Mouse (Mus musculus): Measurements from ENCODE around the gene Usp31. TPM values are rescaled to one million over a fixed set of nuclear protein-coding genes. Genes with fewer than 3 reads are reported as not detected.

The Usp31 gene
- polyA plus RNA-seq (2015; fragmentation: Nextera tagmentation; extraction: Ambion mirVana): 3.0 and 3.1 TPM in 2 replicates

GRCm38 (mm10) chr7:121707073-121707667 lies at the start of gene Usp31:
Gene Usp31 (minus strand): TSS chr7:121707253.
- peak within 1 kb of the TSS; percentile 85 for H3K27ac ChIP-seq
- ATAC-seq: peak; percentile 100
- no peaks in the 10 kb centered on the region for H3K27me3 ChIP-seq
- H3K9me3 ChIP-seq (replicated peaks): no peaks in the 10 kb centered on the region
- under 1% methylated on average over 40 of the region's 82 CpGs for WGBS
- H3K4me1 ChIP-seq: peaks cover 40% of the 10 kb centered on the region
- peak within 1 kb of the TSS; percentile 96 for H3K4me2 ChIP-seq
- no peaks in the 10 kb centered on the region for H3K36me3 ChIP-seq (ENCODE audit: poor library complexity, severe bottlenecking)
- H3K9ac ChIP-seq: peak within 1 kb of the TSS; percentile 84
- H3K4me3 ChIP-seq: peak within 1 kb of the TSS; percentile 87

- H3K27me3 ChIP-seq: no peaks in the 10 kb centered on the region
- H3K27ac ChIP-seq: no peak overlapping the region
- 77% methylated on average over 8 of the region's 8 CpGs for WGBS
- no peaks in the 10 kb centered on the region for H3K4me1 ChIP-seq
- no peak overlapping the region for H3K9ac ChIP-seq
- no peaks in the 10 kb centered on the region for H3K36me3 ChIP-seq (ENCODE audit: poor library complexity, severe bottlenecking)
- H3K9me3 ChIP-seq (replicated peaks): no peaks in the 10 kb centered on the region
- H3K4me3 ChIP-seq: no peak overlapping the region
- no peak overlapping the region for H3K4me2 ChIP-seq
- no peak for ATAC-seq
Measured at GRCm38 (mm10) chr7:121754748-121755147, 47.7 kb upstream of the Usp31 start.

- Histone ChIP-seq H3K9me3 (replicated peaks) (no peaks in the 10 kb centered on the region), H3K36me3 (ENCODE audit: poor library complexity, severe bottlenecking) (no peaks in the 10 kb centered on the region), H3K27ac (no peak overlapping the region), H3K4me3 (no peak overlapping the region), H3K27me3 (no peaks in the 10 kb centered on the region), H3K4me2 (no peak overlapping the region), H3K9ac (no peak overlapping the region), H3K4me1 (no peaks in the 10 kb centered on the region)
- WGBS: 86% methylated on average over 5 of the region's 5 CpGs
- ATAC-seq: no peak
Measured at GRCm38 (mm10) chr7:121750244-121750643, 43.2 kb upstream of the Usp31 start.

GRCm38 (mm10) chr7:121737511-121738415 lies 30.7 kb upstream of the Usp31 start:
- ATAC-seq: no peak
- no peaks in the 10 kb centered on the region for H3K9me3 ChIP-seq (replicated peaks)
- 77% methylated on average over 29 of the region's 29 CpGs for WGBS
- no peak overlapping the region for H3K4me2 ChIP-seq
- H3K4me3 ChIP-seq: no peak overlapping the region
- no peaks in the 10 kb centered on the region for H3K36me3 ChIP-seq (ENCODE audit: poor library complexity, severe bottlenecking)
- H3K9ac ChIP-seq: no peak overlapping the region
- peaks cover 10% of the 10 kb centered on the region for H3K4me1 ChIP-seq
- H3K27ac ChIP-seq: no peak overlapping the region
- H3K27me3 ChIP-seq: peaks cover 32% of the 10 kb centered on the region

- WGBS: 2% methylated on average over 38 of the region's 38 CpGs
- peak; percentile 94 for ATAC-seq
Measured at GRCm38 (mm10) chr7:121734171-121734831, 27.2 kb upstream of the Usp31 start, which contains the start of gene Scnn1g. Gene Scnn1g (plus strand): TSS chr7:121734479.

GRCm38 (mm10) chr7:121730225-121730624 lies 23.2 kb upstream of the Usp31 start:
- WGBS: 20% methylated on average over 5 of the region's 5 CpGs
- H3K9me3 ChIP-seq (replicated peaks): no peaks in the 10 kb centered on the region
- no peak overlapping the region for H3K9ac ChIP-seq
- H3K27ac ChIP-seq: no peak overlapping the region
- ATAC-seq: no peak
- H3K27me3 ChIP-seq: peaks cover 23% of the 10 kb centered on the region
- no peak overlapping the region for H3K4me3 ChIP-seq
- H3K4me1 ChIP-seq: peaks cover 10% of the 10 kb centered on the region
- no peaks in the 10 kb centered on the region for H3K36me3 ChIP-seq (ENCODE audit: poor library complexity, severe bottlenecking)
- no peak overlapping the region for H3K4me2 ChIP-seq

More at GRCm38 (mm10) chr7:121734171-121734831, 27.2 kb upstream of the Usp31 start, which contains the start of gene Scnn1g:
- Histone ChIP-seq H3K27ac (no peak within 1 kb of the TSS), H3K4me3 (peak within 1 kb of the TSS; percentile 36), H3K4me1 (peaks cover 10% of the 10 kb centered on the region), H3K9me3 (replicated peaks) (no peaks in the 10 kb centered on the region), H3K27me3 (peaks cover 32% of the 10 kb centered on the region), H3K9ac (0 out of 2 replicates have a peak within 1 kb of the TSS, but pooled peaks have one; percentile 30), H3K36me3 (ENCODE audit: poor library complexity, severe bottlenecking) (no peaks in the 10 kb centered on the region), H3K4me2 (peak within 1 kb of the TSS; percentile 74)

GRCm38 (mm10) chr7:121717031-121717430 lies 10.0 kb upstream of the Usp31 start:
- H3K27ac ChIP-seq: no peak overlapping the region
- no peak for ATAC-seq
- WGBS: 74% methylated on average over 7 of the region's 7 CpGs
- no peaks in the 10 kb centered on the region for H3K4me1 ChIP-seq
- H3K4me2 ChIP-seq: no peak overlapping the region
- no peak overlapping the region for H3K9ac ChIP-seq
- H3K36me3 ChIP-seq (ENCODE audit: poor library complexity, severe bottlenecking): no peaks in the 10 kb centered on the region
- no peaks in the 10 kb centered on the region for H3K9me3 ChIP-seq (replicated peaks)
- no peaks in the 10 kb centered on the region for H3K27me3 ChIP-seq
- no peak overlapping the region for H3K4me3 ChIP-seq

GRCm38 (mm10) chr7:121711171-121711570 lies 4.1 kb upstream of the Usp31 start:
- Histone ChIP-seq H3K36me3 (ENCODE audit: poor library complexity, severe bottlenecking) (no peaks in the 10 kb centered on the region), H3K4me2 (no peak overlapping the region), H3K27me3 (no peaks in the 10 kb centered on the region), H3K9ac (no peak overlapping the region), H3K4me1 (peaks cover 8% of the 10 kb centered on the region), H3K4me3 (no peak overlapping the region), H3K9me3 (replicated peaks) (no peaks in the 10 kb centered on the region), H3K27ac (no peak overlapping the region)
- WGBS: 38% methylated on average over 2 of the region's 2 CpGs
- ATAC-seq: no peak

- peaks cover 45% of the 10 kb centered on the region for H3K4me1 ChIP-seq
- ATAC-seq: peak; percentile 28
- H3K9ac ChIP-seq: peak overlapping the region; percentile 84
Measured at GRCm38 (mm10) chr7:121706411-121707072, 511 bp downstream of the Usp31 start.

GRCm38 (mm10) chr7:121705051-121705450 lies 2.0 kb downstream of the Usp31 start:
- 88% methylated on average over 2 of the region's 2 CpGs for WGBS
- no peak for ATAC-seq
- Histone ChIP-seq H3K4me3 (peak overlapping the region; percentile 7; the same call in 1 of the 2 replicates), H3K9me3 (replicated peaks) (no peaks in the 10 kb centered on the region), H3K36me3 (ENCODE audit: poor library complexity, severe bottlenecking) (no peaks in the 10 kb centered on the region), H3K4me2 (peak overlapping the region; percentile 96), H3K27ac (no peak overlapping the region), H3K9ac (peak overlapping the region; percentile 12; the same call in 1 of the 2 replicates), H3K27me3 (no peaks in the 10 kb centered on the region), H3K4me1 (peaks cover 51% of the 10 kb centered on the region)

More at GRCm38 (mm10) chr7:121706411-121707072, 511 bp downstream of the Usp31 start:
- Histone ChIP-seq H3K4me3 (peak overlapping the region; percentile 87), H3K9me3 (replicated peaks) (no peaks in the 10 kb centered on the region), H3K27me3 (no peaks in the 10 kb centered on the region), H3K36me3 (ENCODE audit: poor library complexity, severe bottlenecking) (no peaks in the 10 kb centered on the region), H3K4me2 (peak overlapping the region; percentile 96), H3K27ac (peak overlapping the region; percentile 85)
- under 1% methylated on average over 62 of the region's 77 CpGs for WGBS

- no peak overlapping the region for H3K9ac ChIP-seq
- peaks cover 62% of the 10 kb centered on the region for H3K4me1 ChIP-seq
- H3K27me3 ChIP-seq: no peaks in the 10 kb centered on the region
- 79% methylated on average over 6 of the region's 6 CpGs for WGBS
- no peaks in the 10 kb centered on the region for H3K36me3 ChIP-seq (ENCODE audit: poor library complexity, severe bottlenecking)
- no peaks in the 10 kb centered on the region for H3K9me3 ChIP-seq (replicated peaks)
- no peak overlapping the region for H3K4me2 ChIP-seq
- no peak for ATAC-seq
- no peak overlapping the region for H3K4me3 ChIP-seq
- H3K27ac ChIP-seq: no peak overlapping the region
Measured at GRCm38 (mm10) chr7:121701983-121702382, 5.1 kb downstream of the Usp31 start.
